In genomic region chr9:116511450-116511849, GRCm38 (mm10) we compare ENCODE assay signal across 10 mouse cellular contexts.
DNase-seq lines count a peak whose midpoint lies in the region; ATAC-seq and TF ChIP-seq lines count a peak whose summit lies in the region.
"Had no signal": no experiment of that assay in that cellular context is flagged by ENCODE, and none has a peak within 500 bp of the region (broad histone marks: within the 10 kb centered on the region; RNA-seq: fewer than 3 reads in every experiment).

No protein-coding gene starts in this region.

- no peaks in the 10 kb centered on the region for H3K36me3 ChIP-seq in hindbrain, embryonic 14.5 days (replicated peaks; ENCODE audit: control insufficient read depth, insufficient read depth)
- no peaks in the 10 kb centered on the region for H3K36me3 ChIP-seq in hindbrain, embryonic 10.5 days
- no peaks in the 10 kb centered on the region for H3K36me3 ChIP-seq in thymus, adult 2 months (ENCODE audit: control insufficient read depth, insufficient read depth, low read length)
- no peaks in the 10 kb centered on the region for H3K36me3 ChIP-seq in splenic B cell, adult 2 months (ENCODE audit: control insufficient read depth, insufficient read depth, low read length, poor library complexity, severe bottlenecking)
- H3K36me3 ChIP-seq: hindbrain, embryonic 15.5 days; midbrain, embryonic 12.5 days had no signal

- no peak overlapping the region for H3K9ac ChIP-seq in hindbrain, embryonic 14.5 days
- H3K9ac ChIP-seq: hindbrain, embryonic 15.5 days; midbrain, embryonic 12.5 days had no signal

- DNase-seq in hindbrain, embryonic 14.5 days (ENCODE audit: low spot score) = peak; percentile 32
- no peak for DNase-seq in hindbrain, embryonic 10.5 days (ENCODE audit: low spot score)
- DNase-seq in thymus, adult 2 months = peak; percentile 8
- DNase-seq in thymus, postnatal 4 days = no peak
- DNase-seq in embryo, embryonic 9.5 days (ENCODE audit: extremely low spot score) = peak; percentile 45
- peak; percentile 37 for DNase-seq in splenic B cell, adult 2 months (ENCODE audit: low read depth, low spot score)
- no peak for DNase-seq in cerebellum, adult 8-10 months
- DNase-seq in left cerebral cortex, adult 11 months (ENCODE audit: low spot score) = no peak

- ATAC-seq in hindbrain, embryonic 14.5 days (ENCODE audit: low FRiP score) = no peak

- H3K27me3 ChIP-seq in hindbrain, embryonic 14.5 days (ENCODE audit: control insufficient read depth, insufficient read depth, low read length) = no peaks in the 10 kb centered on the region
- no peaks in the 10 kb centered on the region for H3K27me3 ChIP-seq in hindbrain, embryonic 10.5 days (ENCODE audit: insufficient read depth, poor library complexity, severe bottlenecking)
- no peaks in the 10 kb centered on the region for H3K27me3 ChIP-seq in thymus, adult 2 months (ENCODE audit: control insufficient read depth, insufficient read depth, low read length)
- no peaks in the 10 kb centered on the region for H3K27me3 ChIP-seq in splenic B cell, adult 2 months (ENCODE audit: control insufficient read depth, insufficient read depth, low read length, poor library complexity, severe bottlenecking)
- H3K27me3 ChIP-seq: hindbrain, embryonic 15.5 days; midbrain, embryonic 12.5 days had no signal

- no peaks in the 10 kb centered on the region for H3K9me3 ChIP-seq in hindbrain, embryonic 14.5 days (ENCODE audit: control insufficient read depth, low read length)
- H3K9me3 ChIP-seq in hindbrain, embryonic 10.5 days = no peaks in the 10 kb centered on the region
- H3K9me3 ChIP-seq: hindbrain, embryonic 15.5 days; midbrain, embryonic 12.5 days had no signal

- no peaks in the 10 kb centered on the region for H3K4me1 ChIP-seq in hindbrain, embryonic 14.5 days (replicated peaks; ENCODE audit: control insufficient read depth, insufficient read depth, low read length)
- H3K4me1 ChIP-seq in hindbrain, embryonic 10.5 days (replicated peaks) = no peaks in the 10 kb centered on the region
- H3K4me1 ChIP-seq in thymus, adult 2 months (replicated peaks; ENCODE audit: control insufficient read depth, insufficient read depth, low read length) = no peaks in the 10 kb centered on the region
- H3K4me1 ChIP-seq: hindbrain, embryonic 15.5 days; midbrain, embryonic 12.5 days had no signal

- H3K4me3 ChIP-seq in hindbrain, embryonic 14.5 days (replicated peaks; ENCODE audit: low read length) = no peak overlapping the region
- H3K4me3 ChIP-seq in hindbrain, embryonic 10.5 days = no peak overlapping the region
- no peak overlapping the region for H3K4me3 ChIP-seq in thymus, adult 2 months (ENCODE audit: control insufficient read depth, insufficient read depth, low read length)
- H3K4me3 ChIP-seq: hindbrain, embryonic 15.5 days; midbrain, embryonic 12.5 days had no signal

- TF ChIP-seq POLR2A in thymus, adult 2 months (IDR thresholded peaks at IDR 0.05; ENCODE audit: control insufficient read depth, extremely low read depth, insufficient read depth, low read length, poor library complexity) = no peak

- H3K4me2 ChIP-seq in hindbrain, embryonic 14.5 days (replicated peaks) = no peak overlapping the region
- H3K4me2 ChIP-seq: hindbrain, embryonic 15.5 days; midbrain, embryonic 12.5 days had no signal

- TF ChIP-seq CTCF in thymus, adult 2 months (IDR thresholded peaks at IDR 0.05; ENCODE audit: borderline replicate concordance, control insufficient read depth, extremely low read depth, insufficient read depth, low read length, poor library complexity) = no peak

- 71% methylated on average over 3 of the region's 3 CpGs for WGBS in hindbrain, embryonic 14.5 days
- 53% methylated on average over 3 of the region's 3 CpGs for WGBS in hindbrain, embryonic 10.5 days
- WGBS in thymus, adult 2 months = 65% methylated on average over 3 of the region's 3 CpGs

- H3K27ac ChIP-seq in hindbrain, embryonic 14.5 days = no peak overlapping the region
- H3K27ac ChIP-seq in hindbrain, embryonic 10.5 days = no peak overlapping the region
- H3K27ac ChIP-seq in thymus, adult 2 months (ENCODE audit: control insufficient read depth, insufficient read depth, low read length) = no peak overlapping the region
- H3K27ac ChIP-seq: hindbrain, embryonic 15.5 days; midbrain, embryonic 12.5 days had no signal

Comparison
In these comparisons a context has a peak if more than half of its experiments do, and no peak if none do; other contexts are left out.
1. DNase-seq: peak in hindbrain, embryonic 14.5 days (single experiment), thymus, adult 2 months (single experiment), embryo, embryonic 9.5 days (single experiment) and splenic B cell, adult 2 months (single experiment); none in hindbrain, embryonic 10.5 days (single experiment), thymus, postnatal 4 days (single experiment), cerebellum, adult 8-10 months (single experiment) and left cerebral cortex, adult 11 months (single experiment).